Mouse (Mus musculus) lung, postnatal 4 days (tissue): ENCODE measurements around the gene Guk1.

Source experiments
- DNase-seq, 2 experiments: peaks; one replicate each; pipeline ENCODE4 v3.0.0; 2021

The Guk1 gene

DNA sequence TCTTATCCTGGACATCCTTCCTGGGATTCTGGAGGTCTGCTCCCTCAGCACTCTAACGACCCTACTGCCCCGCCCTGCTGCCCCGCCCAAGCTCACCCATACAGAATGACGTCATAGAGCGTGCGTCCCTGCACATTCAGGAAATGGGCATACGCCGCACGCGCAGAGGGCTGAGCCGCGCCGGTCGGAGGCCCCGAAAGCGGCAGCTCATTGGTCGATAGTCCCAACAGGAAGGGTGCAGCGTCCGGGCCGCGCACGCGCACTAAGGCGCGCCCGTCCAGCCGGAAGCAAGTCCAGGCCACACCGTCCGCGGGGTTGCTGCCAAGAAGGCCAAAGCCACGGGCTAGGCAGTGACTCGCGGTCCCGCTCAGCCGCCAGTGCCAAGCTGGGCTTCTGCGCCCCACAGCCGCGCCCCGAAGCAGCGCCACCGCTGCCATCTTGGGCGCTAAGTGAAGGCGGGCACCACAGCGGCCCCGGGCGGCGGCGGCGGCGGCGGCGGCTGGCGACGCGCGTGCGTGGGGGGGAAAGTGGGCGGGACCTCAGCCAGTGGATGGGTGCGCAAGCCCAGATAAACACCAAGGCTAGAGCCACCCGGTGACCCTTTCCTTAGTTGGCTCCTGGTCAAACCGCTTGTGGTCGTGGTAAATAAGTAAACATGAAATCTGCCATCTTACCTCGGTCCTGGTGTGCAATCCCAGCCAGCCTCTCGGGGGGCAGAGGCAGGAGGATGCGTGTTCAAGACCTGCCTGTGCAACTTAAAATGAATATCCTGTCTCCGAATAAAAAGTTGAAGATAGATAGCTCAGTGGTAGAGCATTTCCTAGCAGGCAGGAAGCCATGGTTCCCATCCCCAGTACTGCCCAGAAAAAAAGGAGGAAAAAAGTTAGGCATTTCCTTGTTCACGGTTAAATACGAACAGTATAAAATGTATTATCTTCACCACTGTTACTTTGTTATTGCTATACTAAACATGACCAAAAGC, 28.5 kb downstream of the Guk1 start, which contains the start of gene Iba57:
Gene Iba57 (minus strand): TSS at position 485 of the 982 bp plus-strand sequence.
- DNase-seq, result peak; percentile 97 to 100

DNA sequence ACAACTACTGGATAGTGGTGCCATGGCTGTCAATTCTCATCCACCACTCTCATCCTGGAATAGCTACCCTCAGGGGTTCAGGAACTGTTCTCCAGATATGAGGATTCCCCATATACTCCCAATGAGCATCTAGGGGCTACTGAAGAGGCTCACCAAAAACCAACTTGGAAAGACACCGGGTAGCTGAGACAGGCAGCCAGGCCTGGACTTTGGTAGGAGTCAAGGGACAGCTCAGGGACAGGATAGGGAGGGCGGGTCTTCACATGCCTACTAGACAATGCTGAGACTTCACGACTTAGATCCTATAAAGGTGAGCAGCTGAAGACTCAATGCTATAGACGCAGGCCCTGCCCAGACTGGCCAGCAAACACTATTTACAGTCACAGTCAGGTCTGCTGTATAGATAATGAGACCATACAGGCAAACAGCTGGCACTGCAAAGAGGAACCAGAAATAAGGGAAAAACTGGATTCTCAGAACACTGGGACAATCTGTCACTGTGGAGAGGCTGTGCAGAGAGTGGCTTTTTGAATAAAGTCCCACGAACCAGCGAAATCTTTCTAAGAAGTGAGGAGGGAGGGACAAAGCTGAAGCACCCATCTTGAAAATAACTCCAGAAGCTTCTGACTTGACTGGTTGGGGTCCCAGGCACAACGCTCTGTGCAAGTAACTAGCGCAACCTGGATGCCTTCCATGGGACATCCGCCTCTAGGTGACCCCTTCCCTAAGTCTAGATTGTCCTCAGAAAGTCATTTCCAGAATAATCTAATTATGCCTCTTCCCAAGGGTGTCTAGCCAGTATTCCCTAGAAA, 29.4 kb downstream of the Guk1 start:
- DNase-seq, result no peak

GRCm38 (mm10) chr11:59161398-59161797, 30.6 kb downstream of the Guk1 start:
- peak; percentile 50 to 85 for DNase-seq

DNA sequence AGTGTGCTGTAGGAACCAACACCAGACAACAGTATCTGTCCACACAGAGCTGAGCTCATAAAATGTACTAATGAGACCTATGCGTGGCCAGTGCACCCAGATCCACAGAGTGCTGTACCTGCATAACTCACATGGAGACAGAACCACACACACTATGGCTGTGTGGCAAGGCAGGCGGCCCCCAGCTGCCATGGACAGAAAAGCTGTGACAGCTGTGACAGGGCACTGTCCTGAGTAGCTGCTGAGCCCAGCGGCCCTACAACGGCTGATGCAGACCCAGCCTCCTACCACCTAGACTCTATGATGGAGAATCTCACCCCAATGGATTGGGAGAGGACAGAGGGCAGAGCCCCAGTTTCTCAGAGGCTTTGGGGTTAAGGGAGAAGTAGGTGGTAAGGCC, 32.5 kb downstream of the Guk1 start:
- no peak for DNase-seq

GRCm38 (mm10) chr11:59159099-59159498, 32.9 kb downstream of the Guk1 start:
- no peak for DNase-seq

- no peak for DNase-seq
Observed at GRCm38 (mm10) chr11:59155900-59156299, 36.1 kb downstream of the Guk1 start.

DNA sequence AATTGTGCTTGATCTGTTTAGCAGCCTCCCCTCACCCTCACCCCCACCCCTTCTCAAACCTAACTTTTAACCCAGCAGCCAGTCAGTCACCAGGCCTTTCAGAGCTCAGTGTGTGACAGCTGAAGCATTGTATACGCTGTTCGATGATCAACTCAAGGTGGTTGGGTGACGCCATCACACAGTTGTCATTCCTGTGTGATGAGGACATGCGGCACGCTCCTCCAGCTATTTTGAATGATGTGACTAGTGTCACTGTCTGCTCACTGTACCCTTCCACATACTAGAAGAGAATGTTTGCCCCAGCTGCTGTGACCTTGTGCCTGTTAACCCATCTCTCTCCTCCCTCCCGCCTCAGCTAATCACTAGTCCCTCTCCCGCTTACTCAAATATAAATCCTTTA, 37.8 kb downstream of the Guk1 start:
- DNase-seq, result no peak

GRCm38 (mm10) chr11:59151729-59152128, 40.3 kb downstream of the Guk1 start:
- DNase-seq, result no peak

GRCm38 (mm10) chr11:59149302-59149701, 42.7 kb downstream of the Guk1 start:
- no peak for DNase-seq

DNA sequence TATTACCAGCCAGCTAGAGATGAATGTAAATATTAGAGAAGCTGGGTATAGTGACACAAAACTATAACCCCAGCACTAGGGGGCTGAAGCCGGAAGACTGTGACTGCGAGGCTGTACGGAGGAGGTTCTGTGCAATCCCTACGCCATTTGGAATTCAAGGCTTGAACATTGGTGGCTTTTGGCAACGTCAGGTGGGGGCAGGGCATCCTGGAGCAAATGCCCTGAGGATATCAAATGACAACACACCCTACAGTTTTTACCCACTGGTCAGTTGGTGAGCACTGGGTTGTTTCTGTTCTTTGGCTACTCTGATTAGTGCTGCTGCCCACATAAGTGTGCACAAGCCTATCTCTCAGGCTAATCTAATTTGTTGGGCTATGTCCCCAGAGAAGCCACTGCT, 49.0 kb downstream of the Guk1 start:
- DNase-seq, result no peak

DNA sequence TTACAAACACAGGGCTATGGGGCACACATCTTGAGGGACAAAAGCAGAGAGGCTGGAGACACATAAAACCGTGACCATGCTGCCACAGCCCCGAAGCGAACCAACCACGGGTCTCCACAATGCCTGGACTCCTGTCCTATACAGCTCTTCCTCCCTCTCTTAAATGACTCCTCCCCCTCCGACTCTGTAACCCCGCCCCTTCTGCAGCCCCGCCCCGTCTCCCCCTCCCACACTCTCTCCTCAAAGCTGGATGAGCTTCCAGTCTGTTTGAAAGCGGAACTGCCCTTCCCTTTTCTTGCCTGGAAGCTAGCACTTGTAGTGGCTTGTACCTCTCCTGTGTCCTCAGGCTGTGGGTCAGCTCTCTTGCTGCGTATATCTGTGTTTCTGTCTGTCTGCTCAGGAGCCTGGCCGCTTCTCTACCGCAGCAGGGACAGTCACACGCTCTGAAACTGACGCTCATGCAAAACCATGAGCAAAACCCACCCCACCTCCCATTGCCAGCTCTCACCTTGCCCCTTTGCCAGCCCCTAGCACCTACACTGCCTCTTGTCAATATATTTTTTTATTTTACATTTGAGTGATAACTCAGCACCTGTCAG, 50.1 kb downstream of the Guk1 start:
- peak in 1 of 2 experiments; percentile 23 for DNase-seq

GRCm38 (mm10) chr11:59138537-59139486, 53.2 kb downstream of the Guk1 start:
- DNase-seq, result no peak

GRCm38 (mm10) chr11:59136994-59137706, 54.9 kb downstream of the Guk1 start:
- no peak for DNase-seq

GRCm38 (mm10) chr11:59135904-59136452, 56.0 kb downstream of the Guk1 start, which contains the start of gene Obscn:
Gene Obscn, minus strand, starts transcription at chr11:59136402.
- DNase-seq, result no peak

DNA sequence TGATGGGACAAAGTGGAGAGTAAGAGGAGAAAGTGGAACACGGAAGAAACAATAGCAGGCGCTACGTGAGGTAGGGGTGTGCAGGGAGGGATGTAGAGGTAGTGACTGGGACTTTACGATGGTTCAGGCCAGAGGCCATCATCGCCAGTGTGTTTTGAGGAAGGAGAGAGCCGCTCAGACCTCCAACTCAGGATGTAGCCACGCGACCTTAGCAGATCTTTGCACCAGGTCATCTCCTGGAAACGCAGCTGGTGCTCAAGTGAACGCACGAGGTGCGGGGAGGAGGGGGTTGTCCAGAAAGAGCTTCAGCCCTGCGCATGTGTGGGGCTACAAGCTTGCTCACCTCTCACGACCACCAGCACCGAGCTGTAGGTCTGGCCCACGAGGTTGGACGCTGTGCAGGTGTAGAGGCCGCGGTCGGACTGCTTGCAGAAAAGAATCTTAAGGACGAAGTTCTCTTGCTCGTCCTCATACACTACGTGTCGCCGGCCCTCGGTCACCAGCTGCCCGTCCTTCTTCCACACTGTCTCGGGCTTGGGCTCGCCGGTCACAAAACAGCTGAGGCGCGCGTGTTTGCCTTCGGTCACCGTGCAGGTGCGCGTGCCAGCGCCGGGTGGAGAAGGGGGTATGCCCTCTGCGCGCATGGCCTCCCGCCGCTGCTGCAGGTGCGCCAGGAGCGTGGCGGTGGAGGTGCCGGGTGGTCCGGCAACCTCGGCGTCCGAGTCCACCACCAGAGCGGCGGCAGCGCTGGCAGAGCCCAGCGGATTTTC, 56.8 kb downstream of the Guk1 start:
- no peak for DNase-seq

DNA sequence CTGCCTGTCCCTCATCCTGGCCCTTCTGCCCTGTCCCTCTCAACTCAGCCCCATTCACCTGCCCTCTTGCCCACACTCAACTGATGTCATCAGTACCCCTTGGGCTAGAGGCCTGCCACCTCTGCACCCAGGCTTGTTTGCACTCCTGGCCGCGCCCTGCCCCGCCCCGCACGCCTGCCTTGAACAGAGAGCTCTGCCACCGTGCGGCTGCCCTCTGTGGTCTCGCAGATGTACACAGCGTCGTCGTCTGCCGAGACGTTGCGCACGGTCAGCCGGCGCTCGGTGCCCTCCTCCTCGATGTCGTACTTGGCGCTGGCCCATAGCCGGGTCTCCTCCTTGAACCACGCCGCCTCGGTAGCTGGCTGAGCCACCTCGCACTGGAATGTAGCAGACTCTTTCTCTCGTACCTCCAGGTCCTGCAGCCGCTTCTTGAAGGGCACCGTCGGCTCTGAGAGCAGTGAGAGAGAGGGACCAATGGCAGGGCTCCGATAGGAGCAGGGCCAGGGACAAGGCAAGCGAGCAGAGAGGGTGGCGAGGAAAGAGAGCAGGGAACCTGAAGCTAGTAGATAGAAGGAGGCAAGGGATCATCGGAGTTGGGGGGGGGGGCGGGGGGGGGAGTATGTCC, 57.5 kb downstream of the Guk1 start:
- DNase-seq, result peak; percentile 22 to 38
